ENCODE assay signal across 19 mouse cellular contexts in genomic region chr8:83363156-83363769, GRCm38 (mm10). TPM values are rescaled to one million over a fixed set of nuclear protein-coding genes. Genes with fewer than 3 reads are reported as not detected.
DNase-seq lines count a peak whose midpoint lies in the region; ATAC-seq lines count a peak whose summit lies in the region.
"Had no signal": no experiment of that assay in that cellular context is flagged by ENCODE, and none has a peak within 500 bp of the region (broad histone marks: within the 10 kb centered on the region; RNA-seq: fewer than 3 reads in every experiment).

No protein-coding gene starts in this region.

- peak; percentile 4 for DNase-seq in adrenal gland, adult 2 months
- DNase-seq in adrenal gland, adult 18-20 months (ENCODE audit: low spot score in 2 of 2) = no peak
- peak; percentile 16 for DNase-seq in kidney, postnatal 10 days
- no peak for DNase-seq in kidney, adult 18-20 months
- peak; percentile 41 for DNase-seq in mesoderm, embryonic 11.5 days (ENCODE audit: low read depth, low spot score)
- DNase-seq in left cerebral cortex, adult 11 months (ENCODE audit: low spot score) = no peak
- no peak for DNase-seq in layer of hippocampus, postnatal 25 days (ENCODE audit: extremely low spot score in 1 of 2, low spot score in 1 of 2)
- DNase-seq: heart, postnatal 36 days; liver, embryonic 13.5 days; lung, postnatal 4 days; right cerebral cortex, postnatal 25 days had no signal

- ATAC-seq in erythroid progenitor cell, adult 5-6 weeks (replicated peaks; ENCODE audit: low FRiP score, poor library complexity, severe bottlenecking) = 0 out of 2 replicates have a peak, but pooled peaks have one; percentile 30
- ATAC-seq: forebrain, embryonic 16.5 days; intestine, embryonic 15.5 days; midbrain, embryonic 16.5 days had no signal

RNA-seq across cellular contexts. Expression of gene Mgat4d, which starts 15.0 kb away (rescaled TPM):
- total RNA-seq in adrenal gland, adult 2 months (2021) = not detected
- not detected in 2 replicates for polyA plus RNA-seq in adrenal gland, adult 2 months (2012; rRNA removed)
- not detected for total RNA-seq in adrenal gland, adult 18-20 months (2021)
- not detected in 2 replicates for total RNA-seq in erythroid progenitor cell, adult 5-6 weeks (2015; ENCODE audit: low replicate concordance)
- total RNA-seq in erythroid progenitor cell, adult 5-6 weeks (2017; ENCODE audit: low replicate concordance) = not detected in 2 replicates
- total RNA-seq in layer of hippocampus, postnatal 25 days (2021) = not detected
- total RNA-seq: heart, adult 8-10 months; heart, postnatal 36 days; left cerebral cortex, adult 18-20 months; neutrophil, adult 5-6 weeks had no signal
- polyA plus RNA-seq: cortical plate, adult 2 months; forebrain, embryonic 16.5 days; intestine, embryonic 15.5 days; liver, embryonic 13.5 days; midbrain, embryonic 16.5 days had no signal

RNA-seq across cellular contexts. Expression of gene Clgn, which starts 26.4 kb away (rescaled TPM):
- total RNA-seq in adrenal gland, adult 2 months (2021) = under 1 TPM in 1 of 2 experiments, not detected in 1; 0.17 TPM
- not detected in 2 replicates for polyA plus RNA-seq in adrenal gland, adult 2 months (2012; rRNA removed)
- not detected for total RNA-seq in adrenal gland, adult 18-20 months (2021)
- 5.8 and 8.0 TPM in 2 replicates for total RNA-seq in erythroid progenitor cell, adult 5-6 weeks (2015; ENCODE audit: low replicate concordance)
- 4.9 and 10.9 TPM in 2 replicates for total RNA-seq in erythroid progenitor cell, adult 5-6 weeks (2017; ENCODE audit: low replicate concordance)
- total RNA-seq in layer of hippocampus, postnatal 25 days (2021) = 1 to 10 TPM; 8.2 to 9.1 TPM
- total RNA-seq: heart, adult 8-10 months; heart, postnatal 36 days; neutrophil, adult 5-6 weeks had no signal

RNA-seq across cellular contexts. Expression of gene Elmod2, which starts 31.0 kb away (rescaled TPM):
- total RNA-seq in adrenal gland, adult 2 months (2021) = 10 to 100 TPM; 24.6 to 27.8 TPM
- 0.93 and 0.98 TPM in 2 replicates for polyA plus RNA-seq in adrenal gland, adult 2 months (2012; rRNA removed)
- 10 to 100 TPM; 21.2 to 25.9 TPM for total RNA-seq in adrenal gland, adult 18-20 months (2021)
- 13.0 and 17.6 TPM in 2 replicates for total RNA-seq in erythroid progenitor cell, adult 5-6 weeks (2015; ENCODE audit: low replicate concordance)
- total RNA-seq in erythroid progenitor cell, adult 5-6 weeks (2017; ENCODE audit: low replicate concordance) = 17.3 and 22.1 TPM in 2 replicates
- total RNA-seq in layer of hippocampus, postnatal 25 days (2021) = 10 to 100 TPM; 13.8 to 14.8 TPM

Comparison
In these comparisons a context has a peak if more than half of its experiments do, and no peak if none do; other contexts are left out.
1. DNase-seq: peak in adrenal gland, adult 2 months (single experiment), kidney, postnatal 10 days (single experiment) and mesoderm, embryonic 11.5 days (single experiment); none in adrenal gland, adult 18-20 months (0 of 2), kidney, adult 18-20 months (single experiment), left cerebral cortex, adult 11 months (single experiment) and layer of hippocampus, postnatal 25 days (0 of 2).
2. RNA of gene Clgn, which starts 26.4 kb away (total RNA-seq): 4.9 to 10.9 TPM in erythroid progenitor cell, adult 5-6 weeks and 8.2 to 9.1 TPM in layer of hippocampus, postnatal 25 days; 0.17 TPM in adrenal gland, adult 2 months and not detected in adrenal gland, adult 18-20 months; every median in the first group is over 4 times any median in the second.